Mouse (Mus musculus): ENCODE measurements around the gene A930017K11Rik. TPM values are rescaled to one million over a fixed set of nuclear protein-coding genes. Genes with fewer than 3 reads are reported as not detected.

Gene A930017K11Rik
- polyA plus RNA-seq, 1 experiment from 2014 or later, result not detected

DNA sequence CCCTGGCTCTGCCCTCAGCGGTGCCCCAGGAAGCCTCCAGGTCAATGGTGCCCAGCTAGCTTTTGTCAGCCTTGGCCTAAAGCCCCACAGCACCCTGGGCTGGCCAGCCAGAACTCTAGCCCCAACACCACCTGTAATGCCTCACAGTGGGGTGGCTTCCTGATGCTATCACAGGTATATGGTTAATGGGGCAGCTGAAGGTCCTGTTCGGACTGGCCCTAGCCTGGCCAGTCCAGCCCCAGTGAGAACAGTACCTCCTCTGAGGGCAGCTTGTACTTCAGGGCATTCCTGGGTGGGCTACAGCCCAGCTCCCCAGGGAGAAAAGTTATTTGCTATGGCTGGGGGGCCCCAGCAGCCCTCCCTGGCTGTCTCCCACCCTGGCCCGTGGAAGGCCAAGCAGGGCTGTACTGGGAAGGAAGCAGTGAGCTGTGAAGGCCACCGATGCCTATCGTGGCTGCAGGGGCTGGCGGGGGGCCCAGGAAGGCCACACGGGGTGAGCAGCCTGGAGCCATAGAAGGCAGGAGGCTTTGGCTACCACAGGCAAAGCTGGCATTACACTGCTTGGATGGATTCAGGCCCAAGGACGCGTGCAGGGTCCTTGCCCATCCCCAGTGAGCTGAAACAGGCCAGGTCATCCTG is 6.7 kb downstream of the A930017K11Rik start:
- Histone ChIP-seq H3K9me3 (ENCODE audit: control insufficient read depth, low read length) (no peaks in the 10 kb centered on the region), H3K4me2 (ENCODE audit: low read depth, low read length) (no peak overlapping the region), H3K27me3 (replicated peaks; ENCODE audit: control insufficient read depth, insufficient read depth, low read length) (peaks cover 7% of the 10 kb centered on the region), H3K4me3 (ENCODE audit: low read depth, low read length) (no peak overlapping the region), H3K27ac (replicated peaks; ENCODE audit: low read depth, low read length) (no peak overlapping the region), H3K4me1 (ENCODE audit: control insufficient read depth, insufficient read depth, low read length) (peaks cover 12% of the 10 kb centered on the region), H3K36me3 (ENCODE audit: control insufficient read depth, insufficient read depth, low read length) (no peaks in the 10 kb centered on the region), H3K9ac (ENCODE audit: low read depth, low read length) (no peak overlapping the region)
- ATAC-seq (ENCODE audit: low read depth) (no peak), DNase-seq (ENCODE audit: low spot score) (no peak)
- WGBS, result 62% methylated on average over 7 of the region's 9 CpGs

DNA sequence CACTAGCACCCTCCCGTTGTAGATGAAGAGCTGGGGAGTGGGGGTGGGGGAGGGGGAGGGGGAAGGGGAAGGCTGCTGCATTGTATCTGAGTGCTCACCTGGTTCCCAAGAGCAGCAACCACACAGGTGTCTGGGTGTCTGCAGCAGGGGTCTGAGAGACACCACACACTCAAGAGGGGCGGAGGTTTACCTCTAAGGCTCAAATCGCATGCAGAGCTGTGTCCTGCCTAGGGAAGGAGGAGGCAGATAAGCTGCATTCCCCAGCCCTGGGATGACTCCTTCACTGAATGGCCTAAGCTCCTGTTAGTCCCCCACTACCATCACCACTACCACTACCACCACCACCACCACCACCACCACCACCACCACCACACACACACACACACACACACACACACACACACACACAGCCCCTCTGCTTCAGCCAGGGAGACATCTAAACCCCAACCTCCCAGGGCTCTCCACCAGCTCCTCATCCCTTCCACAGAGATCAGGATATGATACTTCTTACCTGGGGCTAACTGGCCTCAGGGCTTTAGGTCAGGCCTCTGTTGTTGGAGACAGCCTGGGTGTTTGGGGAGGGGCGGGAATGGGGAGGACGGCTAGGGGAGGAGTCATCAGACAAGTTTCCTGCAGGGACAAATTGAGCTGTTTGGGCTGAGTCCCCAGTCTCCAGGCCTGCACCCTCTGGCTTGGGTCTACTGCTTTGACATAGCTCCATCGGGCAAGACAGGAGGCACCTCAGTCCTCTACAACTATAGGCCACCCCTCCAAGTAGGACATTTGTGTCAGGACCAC is 7.8 kb downstream of the A930017K11Rik start, which contains the start of the genes Pigq and Nhlrc4:
TSS of gene Pigq (minus strand) at position 571 of the 798 bp plus-strand sequence.
TSS of gene Nhlrc4 (minus strand) at position 596 of the 798 bp plus-strand sequence.
- no peak within 1 kb of the TSS for H3K9ac ChIP-seq (ENCODE audit: low read depth, low read length)
- no peak within 1 kb of the TSS for H3K4me2 ChIP-seq (ENCODE audit: low read depth, low read length)
- WGBS, result 53% methylated on average over 4 of the region's 6 CpGs

GRCm38 (mm10) chr17:25943769-25944168 is 8.6 kb downstream of the A930017K11Rik start:
- Histone ChIP-seq H3K9me3 (ENCODE audit: control insufficient read depth, low read length) (no peaks in the 10 kb centered on the region), H3K4me1 (ENCODE audit: control insufficient read depth, insufficient read depth, low read length) (peaks cover 18% of the 10 kb centered on the region), H3K4me3 (ENCODE audit: low read depth, low read length) (no peak overlapping the region), H3K36me3 (ENCODE audit: control insufficient read depth, insufficient read depth, low read length) (no peaks in the 10 kb centered on the region), H3K27me3 (replicated peaks; ENCODE audit: control insufficient read depth, insufficient read depth, low read length) (no peaks in the 10 kb centered on the region), H3K4me2 (ENCODE audit: low read depth, low read length) (no peak overlapping the region), H3K9ac (ENCODE audit: low read depth, low read length) (no peak overlapping the region), H3K27ac (replicated peaks; ENCODE audit: low read depth, low read length) (no peak overlapping the region)
- DNase-seq (ENCODE audit: low spot score) (no peak), ATAC-seq (ENCODE audit: low read depth) (no peak)
- WGBS, result 69% methylated on average over 9 of the region's 9 CpGs

More for the DNA sequence above, 7.8 kb downstream of the A930017K11Rik start, which contains the start of the genes Pigq and Nhlrc4:
- Histone ChIP-seq H3K4me3 (ENCODE audit: low read depth, low read length) (no peak within 1 kb of the TSS), H3K36me3 (ENCODE audit: control insufficient read depth, insufficient read depth, low read length) (no peaks in the 10 kb centered on the region), H3K27ac (replicated peaks; ENCODE audit: low read depth, low read length) (no peak within 1 kb of the TSS), H3K27me3 (replicated peaks; ENCODE audit: control insufficient read depth, insufficient read depth, low read length) (no peaks in the 10 kb centered on the region), H3K4me1 (ENCODE audit: control insufficient read depth, insufficient read depth, low read length) (peaks cover 18% of the 10 kb centered on the region), H3K9me3 (ENCODE audit: control insufficient read depth, low read length) (no peaks in the 10 kb centered on the region)
- no peak for DNase-seq (ENCODE audit: low spot score)
- ATAC-seq (ENCODE audit: low read depth), result no peak

DNA sequence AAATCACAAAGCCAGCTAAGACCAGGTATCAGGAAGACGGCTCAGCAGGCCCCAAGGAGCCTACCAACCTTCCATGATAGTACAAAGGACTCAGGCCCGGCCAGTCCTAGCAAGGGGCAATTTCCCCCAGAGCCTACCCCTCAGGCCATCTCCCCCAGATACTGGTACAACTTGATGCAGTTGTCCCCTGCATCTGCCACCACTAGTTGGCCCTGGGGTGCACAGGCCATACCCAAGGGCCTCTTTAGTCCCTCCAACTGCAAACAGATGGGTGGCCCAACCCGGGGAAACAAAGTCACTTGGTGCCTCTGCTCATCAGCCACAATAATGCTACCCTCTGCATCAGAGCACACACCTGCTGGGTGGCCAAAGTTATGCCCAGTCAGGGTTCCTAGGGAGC is 9.1 kb downstream of the A930017K11Rik start:
- ATAC-seq (ENCODE audit: low read depth) (no peak), DNase-seq (ENCODE audit: low spot score) (no peak)
- no peaks in the 10 kb centered on the region for H3K9me3 ChIP-seq (ENCODE audit: control insufficient read depth, low read length)
- no peak overlapping the region for H3K4me2 ChIP-seq (ENCODE audit: low read depth, low read length)
- no peak overlapping the region for H3K27ac ChIP-seq (replicated peaks; ENCODE audit: low read depth, low read length)
- H3K4me1 ChIP-seq (ENCODE audit: control insufficient read depth, insufficient read depth, low read length), result peaks cover 18% of the 10 kb centered on the region
- no peaks in the 10 kb centered on the region for H3K36me3 ChIP-seq (ENCODE audit: control insufficient read depth, insufficient read depth, low read length)
- H3K4me3 ChIP-seq (ENCODE audit: low read depth, low read length), result no peak overlapping the region
- 85% methylated on average over 3 of the region's 3 CpGs for WGBS
- no peaks in the 10 kb centered on the region for H3K27me3 ChIP-seq (replicated peaks; ENCODE audit: control insufficient read depth, insufficient read depth, low read length)
- H3K9ac ChIP-seq (ENCODE audit: low read depth, low read length), result no peak overlapping the region

GRCm38 (mm10) chr17:25942597-25943151 is 9.7 kb downstream of the A930017K11Rik start:
- no peak for DNase-seq (ENCODE audit: low spot score)
- Histone ChIP-seq H3K9ac (ENCODE audit: low read depth, low read length) (no peak overlapping the region), H3K27me3 (replicated peaks; ENCODE audit: control insufficient read depth, insufficient read depth, low read length) (no peaks in the 10 kb centered on the region), H3K4me1 (ENCODE audit: control insufficient read depth, insufficient read depth, low read length) (peaks cover 18% of the 10 kb centered on the region), H3K9me3 (ENCODE audit: control insufficient read depth, low read length) (no peaks in the 10 kb centered on the region), H3K4me3 (ENCODE audit: low read depth, low read length) (peak overlapping the region; percentile 81; the same call in 1 of the 2 replicates), H3K27ac (replicated peaks; ENCODE audit: low read depth, low read length) (no peak overlapping the region; the same call in 1 of the 2 replicates), H3K4me2 (ENCODE audit: low read depth, low read length) (peak overlapping the region; percentile 58), H3K36me3 (ENCODE audit: control insufficient read depth, insufficient read depth, low read length) (peaks cover under 1% of the 10 kb centered on the region; the same call in 1 of the 2 replicates)
- ATAC-seq (ENCODE audit: low read depth), result no peak
- 81% methylated on average over 2 of the region's 2 CpGs for WGBS

DNA sequence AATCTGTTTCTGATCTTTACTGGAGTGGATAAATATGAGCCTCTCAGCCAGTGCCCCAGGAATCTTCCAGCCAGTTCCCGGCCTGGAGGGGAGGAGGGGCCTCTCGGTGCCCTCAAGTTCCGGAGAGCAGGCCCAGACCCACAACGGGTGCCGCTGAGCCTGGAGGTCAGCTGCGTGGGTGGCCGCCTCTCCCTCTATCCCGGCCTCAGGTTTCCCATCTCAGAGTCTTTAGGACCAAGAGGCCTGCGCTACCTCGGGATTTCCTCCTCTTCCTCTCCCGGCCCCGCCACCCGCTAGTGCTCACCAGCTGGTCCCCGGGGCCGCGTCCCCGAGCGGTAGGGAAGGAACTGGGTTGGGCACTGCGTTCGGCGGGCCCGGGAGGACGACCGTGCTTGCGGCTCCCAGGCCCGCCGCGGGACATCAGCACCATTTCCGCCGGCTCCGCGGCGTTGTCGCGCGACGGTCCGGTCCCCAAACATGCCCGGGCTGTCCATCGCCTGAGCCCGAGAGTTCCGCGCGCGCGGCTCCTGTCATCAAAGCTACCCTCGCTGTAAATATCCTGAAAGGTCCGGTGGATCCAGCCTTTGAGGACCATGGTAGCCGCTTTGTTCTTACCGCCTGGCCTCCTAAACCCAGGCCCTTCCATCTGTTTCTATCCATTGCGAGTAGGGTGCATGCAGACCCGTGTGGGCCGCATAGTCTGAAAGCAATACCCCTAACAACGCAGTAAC is 10.7 kb downstream of the A930017K11Rik start:
- no peaks in the 10 kb centered on the region for H3K9me3 ChIP-seq (ENCODE audit: control insufficient read depth, low read length)
- H3K27me3 ChIP-seq (replicated peaks; ENCODE audit: control insufficient read depth, insufficient read depth, low read length), result no peaks in the 10 kb centered on the region
- H3K27ac ChIP-seq (replicated peaks; ENCODE audit: low read depth, low read length), result peak overlapping the region; percentile 94
- peaks cover 18% of the 10 kb centered on the region for H3K4me1 ChIP-seq (ENCODE audit: control insufficient read depth, insufficient read depth, low read length)
- H3K4me2 ChIP-seq (ENCODE audit: low read depth, low read length), result peak overlapping the region; percentile 58
- peak overlapping the region; percentile 81 for H3K4me3 ChIP-seq (ENCODE audit: low read depth, low read length)
- WGBS, result 3% methylated on average over 48 of the region's 54 CpGs
- peak overlapping the region; percentile 95 for H3K9ac ChIP-seq (ENCODE audit: low read depth, low read length)
- ATAC-seq (ENCODE audit: low read depth) (peak; percentile 74), DNase-seq (ENCODE audit: low spot score) (peak; percentile 68)
- H3K36me3 ChIP-seq (ENCODE audit: control insufficient read depth, insufficient read depth, low read length), result peaks cover 10% of the 10 kb centered on the region

GRCm38 (mm10) chr17:25934526-25934925 is 17.8 kb downstream of the A930017K11Rik start:
- Histone ChIP-seq H3K36me3 (ENCODE audit: control insufficient read depth, insufficient read depth, low read length) (peaks cover 77% of the 10 kb centered on the region), H3K9ac (ENCODE audit: low read depth, low read length) (no peak overlapping the region), H3K4me3 (ENCODE audit: low read depth, low read length) (no peak overlapping the region), H3K27ac (replicated peaks; ENCODE audit: low read depth, low read length) (no peak overlapping the region), H3K9me3 (ENCODE audit: control insufficient read depth, low read length) (no peaks in the 10 kb centered on the region), H3K4me2 (ENCODE audit: low read depth, low read length) (no peak overlapping the region), H3K4me1 (ENCODE audit: control insufficient read depth, insufficient read depth, low read length) (no peaks in the 10 kb centered on the region), H3K27me3 (replicated peaks; ENCODE audit: control insufficient read depth, insufficient read depth, low read length) (no peaks in the 10 kb centered on the region)
- no peak for ATAC-seq (ENCODE audit: low read depth)
- 94% methylated on average over 1 of the region's 1 CpGs for WGBS
- DNase-seq (ENCODE audit: low spot score), result no peak

GRCm38 (mm10) chr17:25925348-25925747 is 27.0 kb downstream of the A930017K11Rik start:
- no peak for DNase-seq (ENCODE audit: low spot score)

More at GRCm38 (mm10) chr17:25925348-25925747, 27.0 kb downstream of the A930017K11Rik start:
- H3K4me1 ChIP-seq (ENCODE audit: control insufficient read depth, insufficient read depth, low read length), result peaks cover 3% of the 10 kb centered on the region; the same call in 1 of the 2 replicates
- no peaks in the 10 kb centered on the region for H3K9me3 ChIP-seq (ENCODE audit: control insufficient read depth, low read length)
- no peak overlapping the region for H3K9ac ChIP-seq (ENCODE audit: low read depth, low read length)
- peaks cover 38% of the 10 kb centered on the region for H3K36me3 ChIP-seq (ENCODE audit: control insufficient read depth, insufficient read depth, low read length)
- H3K4me3 ChIP-seq (ENCODE audit: low read depth, low read length), result no peak overlapping the region
- ATAC-seq (ENCODE audit: low read depth), result no peak
- 67% methylated on average over 2 of the region's 2 CpGs for WGBS
- H3K27ac ChIP-seq (replicated peaks; ENCODE audit: low read depth, low read length), result no peak overlapping the region
- H3K4me2 ChIP-seq (ENCODE audit: low read depth, low read length), result no peak overlapping the region
- no peaks in the 10 kb centered on the region for H3K27me3 ChIP-seq (replicated peaks; ENCODE audit: control insufficient read depth, insufficient read depth, low read length)
